Mouse (Mus musculus) adrenal gland, postnatal 25 days (tissue): ENCODE measurements around the gene Gm21988. TPM values are rescaled to one million over a fixed set of nuclear protein-coding genes. Genes with fewer than 3 reads are reported as not detected.

Source experiments
- DNase-seq: peaks from one replicate; pipeline ENCODE4 v3.0.0; 2021; ENCODE audit warnings: mixed read lengths
- long read RNA-seq: library from polyadenylated mRNA; stranded (forward); transcript quantifications from one replicate; pipeline ENCODE4 v2.0.0, GENCODE M21; 2021
- total RNA-seq: library from RNA; stranded (reverse); gene quantifications from 2 replicates; pipeline ENCODE4 v1.2.3, GENCODE M21; 2021

Gm21988 gene
- total RNA-seq: 7.1 and 7.2 TPM in 2 replicates
- long read RNA-seq, partial matches to known transcripts: 5 of 11 reads
- long read RNA-seq, other reads (novel, unspliced or antisense): 6 of 11 reads

DNA sequence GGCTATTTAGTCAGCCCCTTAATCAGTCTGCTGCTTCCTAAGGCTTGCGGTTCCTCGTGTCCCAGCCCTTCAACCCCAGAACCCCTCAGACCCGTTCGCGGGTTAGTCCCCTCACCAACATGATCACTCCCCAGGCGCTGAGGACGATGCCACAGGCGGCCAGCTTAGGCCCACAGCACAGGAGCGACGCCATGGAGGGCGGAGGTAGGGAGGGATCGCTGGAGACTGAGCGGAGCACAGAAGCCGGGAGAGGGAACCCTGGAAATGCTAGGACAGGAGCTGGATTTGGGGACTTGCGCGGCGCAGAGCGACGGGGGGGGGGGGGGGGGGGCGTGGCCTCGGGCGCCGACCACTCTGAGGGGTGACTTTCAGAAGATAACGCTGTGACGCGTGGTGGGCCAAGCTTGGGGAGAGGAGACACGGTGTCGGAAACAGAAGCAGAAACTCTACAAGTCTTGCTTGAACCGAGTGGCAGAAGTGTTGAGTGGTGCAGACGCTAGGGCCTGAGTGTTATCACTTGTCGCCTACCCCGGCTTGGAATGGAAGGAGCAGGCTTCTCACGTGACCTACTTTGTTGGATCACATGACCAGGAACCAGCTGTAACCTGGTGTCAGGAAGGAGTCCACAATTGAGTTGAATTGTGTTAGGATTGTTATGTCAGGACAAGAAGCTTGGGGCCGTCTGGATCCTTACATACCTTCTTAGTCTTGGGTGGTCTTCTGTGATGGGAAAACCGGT is at the start of gene Gm21988, which contains the start of gene Rnasek:
Gm21988 (minus strand) TSS at position 290 of the 739 bp plus-strand sequence.
Rnasek (minus strand) TSS at position 302 of the 739 bp plus-strand sequence.
- peak; percentile 72 for DNase-seq

DNA sequence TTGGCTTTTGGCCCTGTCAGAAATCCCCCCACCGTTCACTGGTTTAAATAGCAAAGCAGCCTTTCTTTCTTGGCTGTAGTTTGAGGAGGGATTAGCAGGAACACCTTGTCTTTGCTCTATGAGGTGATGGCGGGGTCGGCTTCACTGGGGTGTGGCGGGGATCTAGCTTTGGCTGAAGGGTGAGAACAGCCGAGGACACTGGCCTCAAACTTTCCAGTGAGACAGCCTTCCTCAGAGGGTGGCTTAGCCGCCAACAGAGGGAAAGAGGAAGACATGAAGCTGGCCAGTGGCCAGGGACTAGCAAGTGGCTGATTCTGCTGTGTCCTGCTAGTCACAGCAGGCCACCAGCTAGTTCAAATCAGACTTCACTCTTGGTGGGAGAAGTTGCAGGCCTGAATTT is 49.6 kb upstream of the Gm21988 start:
- peak; percentile 12 for DNase-seq

DNA sequence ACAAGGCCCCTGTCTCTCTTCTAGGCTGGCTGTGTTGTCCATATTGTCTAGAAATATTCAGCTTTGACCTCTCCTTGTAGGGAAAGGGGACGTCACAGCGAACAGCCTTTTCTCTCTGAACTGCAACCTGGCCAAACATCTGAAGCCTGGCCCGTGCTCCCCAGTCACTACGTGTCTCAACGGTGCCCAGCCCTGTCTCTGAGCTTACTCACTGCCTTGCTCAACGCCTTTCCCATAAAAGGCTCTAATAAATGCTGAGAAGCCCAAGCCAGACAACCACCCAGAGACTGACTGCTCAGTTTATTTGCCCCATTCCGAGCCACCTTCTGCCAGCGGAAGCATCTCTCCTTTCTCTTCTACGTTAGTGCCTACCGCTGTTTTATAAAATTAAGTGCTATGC is 48.5 kb upstream of the Gm21988 start:
- DNase-seq: no peak

- DNase-seq: no peak
Measured at GRCm38 (mm10) chr11:70285686-70286085, 46.1 kb upstream of the Gm21988 start.

- DNase-seq: no peak
Measured at GRCm38 (mm10) chr11:70284757-70285156, 45.1 kb upstream of the Gm21988 start.

DNA sequence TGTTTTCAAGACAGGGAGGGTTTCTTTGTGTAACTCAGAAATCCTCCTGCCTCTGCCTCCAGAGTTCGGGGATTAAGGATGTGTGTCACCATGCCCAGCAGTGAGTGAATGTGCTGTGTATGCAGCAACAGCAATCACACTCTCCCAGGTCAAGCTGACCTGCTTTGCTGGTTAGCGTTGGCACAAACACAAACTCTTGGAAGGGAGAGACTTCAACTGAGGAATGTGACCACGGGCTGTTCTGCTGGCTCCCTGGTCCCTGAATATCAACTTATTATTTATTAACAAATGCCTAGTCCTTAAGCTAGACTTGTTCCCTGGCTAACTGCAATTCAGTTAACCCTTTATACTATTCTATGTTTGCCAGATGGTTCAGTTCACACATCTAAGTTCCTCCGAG is 44.0 kb upstream of the Gm21988 start:
- no peak for DNase-seq

DNA sequence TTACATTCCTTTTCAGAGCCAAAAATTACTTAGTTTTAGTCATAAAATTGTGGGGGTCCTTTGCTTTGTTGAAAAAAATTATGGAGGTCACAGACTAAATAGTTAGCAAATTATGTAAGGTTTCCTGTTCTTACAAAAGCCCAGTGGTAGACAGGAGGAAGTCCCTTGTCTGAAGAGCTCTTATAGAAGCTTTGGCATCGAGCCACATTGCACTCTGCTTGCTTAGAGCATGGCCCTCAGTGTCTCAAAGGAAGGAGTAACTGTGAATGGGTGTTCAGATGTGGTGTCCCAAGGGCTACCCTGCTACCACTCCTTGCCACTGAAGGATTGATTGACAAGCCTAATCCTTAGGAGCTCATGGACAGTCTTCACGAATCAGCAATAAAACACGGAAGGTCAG is 40.8 kb upstream of the Gm21988 start:
- DNase-seq: peak; percentile 14

GRCm38 (mm10) chr11:70278961-70279360 is 39.3 kb upstream of the Gm21988 start:
- no peak for DNase-seq

GRCm38 (mm10) chr11:70271641-70272040 is 32.0 kb upstream of the Gm21988 start:
- no peak for DNase-seq

DNA sequence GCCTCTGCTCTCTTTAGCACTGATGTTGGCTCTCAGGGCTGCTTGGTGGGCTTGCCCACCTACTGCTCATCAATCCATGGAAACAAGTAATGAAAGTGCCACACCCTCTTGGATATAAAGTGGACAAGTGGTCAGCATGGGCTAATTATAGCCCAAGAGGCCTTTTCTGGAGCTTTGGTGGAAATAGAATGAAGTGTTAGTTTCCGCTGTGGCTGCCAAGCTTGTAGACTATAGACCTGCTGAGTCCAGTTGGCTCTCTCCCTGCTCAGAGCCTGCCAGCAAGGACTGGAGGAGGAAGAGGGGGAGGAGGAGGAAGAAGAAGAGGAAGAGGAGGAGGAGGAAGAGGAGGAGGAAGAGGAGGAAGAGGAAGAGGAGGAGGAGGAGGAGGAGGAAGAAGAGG is 26.8 kb upstream of the Gm21988 start:
- DNase-seq: no peak

GRCm38 (mm10) chr11:70265819-70266218 is 26.2 kb upstream of the Gm21988 start:
- no peak for DNase-seq

GRCm38 (mm10) chr11:70265252-70265651 is 25.6 kb upstream of the Gm21988 start:
- no peak for DNase-seq

DNA sequence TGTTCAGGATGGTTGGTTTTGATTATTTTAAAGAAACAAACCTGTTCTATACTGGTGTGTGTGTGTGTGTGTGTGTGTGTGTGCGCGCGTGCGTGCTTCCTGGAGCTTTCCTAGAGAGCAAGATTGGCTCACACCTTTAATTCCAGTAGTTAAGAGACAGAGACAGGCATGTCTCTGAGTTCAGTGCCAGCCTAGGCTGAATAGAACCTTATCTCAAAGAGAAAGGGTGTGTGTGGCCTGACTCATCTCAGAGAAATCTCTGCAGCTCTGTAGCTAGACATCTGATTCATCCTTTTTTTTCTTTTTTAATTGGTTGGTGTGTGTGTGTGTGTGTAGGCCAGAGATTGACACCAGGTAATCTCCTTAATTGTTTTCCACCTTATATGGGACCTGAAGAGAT is 19.4 kb upstream of the Gm21988 start:
- no peak for DNase-seq

DNA sequence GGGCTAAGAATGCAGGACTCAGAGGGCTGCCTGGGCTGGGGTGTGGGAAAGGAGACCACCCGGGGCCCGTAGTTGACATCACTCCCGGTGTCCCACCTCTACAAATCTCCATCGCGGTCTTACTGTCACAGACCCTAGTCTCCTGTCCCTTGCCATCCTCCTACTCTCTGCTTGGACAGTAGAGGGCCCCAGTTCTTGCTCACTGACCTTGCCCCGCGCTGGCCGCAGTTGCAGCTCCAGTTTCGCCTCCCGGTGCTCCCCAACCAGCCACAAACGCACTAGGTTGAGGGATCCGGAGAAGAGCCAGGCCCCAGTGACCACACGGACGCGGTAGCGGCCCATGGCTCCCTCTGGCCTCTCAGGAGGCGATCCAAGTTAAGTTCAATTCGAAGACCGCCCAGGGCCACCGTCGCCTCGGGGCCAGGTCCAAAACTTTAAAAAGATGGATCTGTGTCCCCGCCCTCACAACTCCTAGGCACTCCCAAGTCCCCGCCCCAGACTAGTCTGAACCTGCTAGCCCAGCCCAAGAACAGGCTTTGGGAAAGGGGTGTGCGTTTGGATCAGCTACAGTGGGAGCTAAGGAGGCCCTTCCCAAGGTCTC is 15.4 kb upstream of the Gm21988 start, which contains the start of gene Alox12:
Alox12 (minus strand) TSS at position 423 of the 601 bp plus-strand sequence.
- peak; percentile 62 for DNase-seq

- no peak for DNase-seq
Measured at GRCm38 (mm10) chr11:70254337-70254736, 14.7 kb upstream of the Gm21988 start.

DNA sequence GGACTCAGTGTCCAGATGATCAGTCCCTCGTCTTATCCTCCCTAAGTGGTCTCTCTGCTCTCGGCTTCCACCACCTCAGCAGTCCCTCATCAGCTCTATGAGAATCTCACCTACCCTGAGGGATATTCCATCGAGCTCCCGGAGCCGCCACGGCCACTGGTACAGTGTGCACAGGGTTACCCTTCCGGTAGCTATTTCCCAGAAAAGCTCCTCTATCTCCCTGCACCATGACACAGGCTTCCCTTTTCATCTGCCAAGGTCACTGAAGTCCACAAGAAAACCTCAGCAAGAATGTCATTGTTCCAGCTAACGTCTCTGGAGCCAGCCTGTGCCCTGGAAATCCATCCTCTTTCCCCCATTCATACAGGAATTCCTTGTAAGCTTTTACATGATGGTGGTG is 12.2 kb upstream of the Gm21988 start:
- DNase-seq: no peak

- no peak for DNase-seq
Measured at GRCm38 (mm10) chr11:70250150-70250549, 10.5 kb upstream of the Gm21988 start.

DNA sequence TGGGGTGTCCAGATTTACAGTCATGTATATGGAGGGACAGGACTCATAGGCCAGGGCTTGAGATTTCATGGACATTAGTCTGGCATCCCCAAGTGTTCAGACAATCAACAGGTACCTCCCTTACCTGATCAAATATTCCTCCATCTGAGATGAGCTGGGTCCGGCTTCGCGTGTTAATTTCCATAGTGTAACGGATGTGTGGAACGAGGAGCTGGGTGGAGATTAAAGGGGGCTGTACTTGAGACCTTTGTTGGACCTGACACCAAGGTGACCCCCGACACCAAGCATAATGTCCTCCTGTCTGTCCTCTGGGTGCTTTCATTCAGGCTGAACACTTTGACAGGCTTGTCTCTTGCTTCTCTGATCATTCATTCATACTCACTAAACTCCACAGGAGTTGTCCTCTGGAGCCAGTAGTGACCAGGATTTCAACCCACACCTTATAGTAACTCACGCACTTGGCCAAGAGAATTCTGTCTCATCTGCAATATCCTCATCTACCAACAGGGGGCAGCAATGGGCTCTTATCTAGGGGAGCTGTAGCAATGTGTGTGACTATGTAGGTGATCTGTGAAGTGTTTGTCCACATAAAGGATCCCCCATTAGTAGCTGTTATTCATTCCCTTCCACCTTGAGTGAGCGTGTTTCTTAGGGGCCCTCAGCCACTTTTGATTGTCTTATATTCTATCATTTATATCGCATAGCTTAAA is 7.7 kb upstream of the Gm21988 start:
- DNase-seq: peak; percentile 53

DNA sequence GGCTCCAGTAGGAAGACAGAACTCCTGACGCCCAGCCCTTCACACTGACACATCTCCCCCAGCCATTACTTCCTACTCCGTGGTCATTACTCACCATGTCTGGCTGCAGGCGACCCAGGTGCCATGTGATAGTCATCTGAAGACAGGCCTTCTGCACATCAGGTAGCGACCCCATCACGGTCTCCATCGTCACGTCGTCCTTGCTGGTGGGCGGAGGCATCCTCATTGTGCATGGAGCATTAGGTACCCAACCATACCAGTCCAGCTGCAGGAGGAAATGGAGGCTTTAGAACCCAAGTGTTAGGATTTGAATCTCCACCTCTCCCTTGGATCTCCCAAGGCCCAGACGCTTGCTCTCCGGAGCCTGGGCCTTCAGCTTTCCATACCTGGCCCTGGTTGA is 3.0 kb upstream of the Gm21988 start:
- no peak for DNase-seq

DNA sequence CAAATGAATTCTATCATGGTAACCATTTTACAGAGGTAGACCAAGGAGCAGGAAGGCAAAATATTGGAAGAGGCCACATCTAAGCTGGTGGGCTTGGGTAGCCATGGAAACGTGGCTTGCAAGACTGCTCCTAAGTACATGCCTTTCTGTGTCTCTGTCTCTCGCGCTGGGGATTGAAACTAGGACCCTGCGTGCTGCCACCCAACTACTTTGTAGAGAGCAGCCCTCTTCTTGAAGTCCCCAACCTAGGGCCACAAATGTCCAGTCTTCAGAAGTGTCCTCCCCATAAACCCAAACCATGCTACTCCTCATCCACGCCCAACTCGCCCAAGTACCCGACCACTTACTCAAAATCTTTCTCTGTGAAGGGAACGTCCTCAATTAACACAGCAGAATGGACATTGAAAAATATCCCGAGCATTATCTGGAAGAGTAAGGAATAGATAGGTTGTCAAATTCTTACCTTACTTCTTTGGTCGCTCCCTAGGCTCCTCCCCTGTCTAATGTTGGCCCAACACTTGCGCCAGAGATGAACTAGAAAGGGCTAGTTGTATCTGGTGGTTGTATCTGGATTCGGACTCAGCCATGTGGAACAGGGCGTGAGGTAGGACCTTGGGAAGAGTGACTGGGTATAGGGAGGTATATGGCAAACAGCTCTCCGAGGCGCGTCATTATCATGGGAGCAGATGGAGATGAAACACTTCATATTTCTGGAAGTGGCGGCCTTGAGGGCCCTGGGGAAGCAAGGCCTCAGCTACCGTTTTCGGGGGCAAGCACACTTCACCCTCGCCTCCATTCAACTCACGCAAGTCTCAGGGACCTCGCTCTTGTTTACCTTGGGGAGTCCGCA is 814 bp downstream of the Gm21988 start:
- DNase-seq: no peak

GRCm38 (mm10) chr11:70237457-70238167 is 2.0 kb downstream of the Gm21988 start, which contains the start of gene 0610010K14Rik:
Gene 0610010K14Rik (minus strand): TSS chr11:70237914.
- peak; percentile 99 for DNase-seq
